Mouse (Mus musculus): ENCODE results near the gene Esrrg. TPM values are rescaled to one million over a fixed set of nuclear protein-coding genes. Genes with fewer than 3 reads are reported as not detected.

The Esrrg gene
- polyA plus RNA-seq, 1 experiment from 2014 or later, result 9.3 TPM

DNA sequence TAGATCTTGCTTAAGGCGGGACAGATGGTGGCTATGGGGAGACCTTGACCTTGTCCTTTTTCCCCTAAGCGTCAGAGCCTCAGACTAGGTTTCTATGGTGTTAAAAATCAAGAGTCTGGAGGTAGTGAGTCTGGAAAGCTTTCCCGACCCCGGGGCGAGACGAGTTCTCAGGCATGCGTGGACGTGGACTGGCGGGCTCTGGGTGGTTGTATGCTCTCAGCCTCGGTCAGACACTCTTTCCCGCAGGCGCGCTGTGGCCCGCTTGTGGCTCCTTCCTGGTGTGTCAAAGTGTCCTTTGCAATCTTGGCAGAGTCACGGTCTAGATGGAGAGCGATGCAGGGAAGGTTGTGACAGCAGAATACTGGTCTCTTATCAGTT is 1.3 kb downstream of the Esrrg start:
- Histone ChIP-seq H3K4me3 (peak overlapping the region; percentile 44), H3K27me3 (peaks cover 78% of the 10 kb centered on the region), H3K9ac (peak overlapping the region; percentile 49; the same call in 1 of the 2 replicates), H3K4me2 (peak overlapping the region; percentile 82), H3K36me3 (ENCODE audit: poor library complexity, severe bottlenecking) (no peaks in the 10 kb centered on the region), H3K27ac (no peak overlapping the region), H3K9me3 (replicated peaks) (no peaks in the 10 kb centered on the region), H3K4me1 (peaks cover 52% of the 10 kb centered on the region)
- ATAC-seq, result no peak
- WGBS, result 1% methylated on average over 16 of the region's 16 CpGs

GRCm38 (mm10) chr1:187610336-187610948 is 1.9 kb downstream of the Esrrg start:
- Histone ChIP-seq H3K4me1 (peaks cover 46% of the 10 kb centered on the region), H3K4me3 (no peak overlapping the region), H3K27ac (no peak overlapping the region), H3K27me3 (peaks cover 73% of the 10 kb centered on the region), H3K9me3 (replicated peaks) (no peaks in the 10 kb centered on the region), H3K9ac (no peak overlapping the region), H3K4me2 (no peak overlapping the region), H3K36me3 (ENCODE audit: poor library complexity, severe bottlenecking) (no peaks in the 10 kb centered on the region)
- WGBS, result 23% methylated on average over 9 of the region's 9 CpGs
- ATAC-seq, result no peak

DNA sequence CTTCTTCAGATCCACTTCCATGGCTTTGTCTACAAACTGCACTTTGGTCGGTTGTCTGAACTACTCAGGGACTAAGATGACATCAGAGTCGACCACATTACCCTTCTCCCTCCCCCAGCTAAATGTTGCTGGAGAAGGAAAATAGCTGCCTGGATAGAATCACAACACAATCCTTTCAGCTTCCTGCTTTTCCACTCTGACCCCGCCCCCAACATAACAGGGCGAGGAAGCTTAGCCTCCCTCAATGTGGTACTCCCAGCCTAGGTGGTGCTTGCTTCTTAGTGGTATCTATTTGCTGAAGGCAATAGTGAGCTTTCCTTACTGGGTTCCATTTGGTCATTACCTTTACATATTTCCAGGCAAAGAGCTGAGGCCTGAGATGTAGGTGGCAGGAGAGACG is 3.3 kb downstream of the Esrrg start:
- H3K4me2 ChIP-seq, result no peak overlapping the region
- H3K9me3 ChIP-seq (replicated peaks), result no peaks in the 10 kb centered on the region
- peaks cover 32% of the 10 kb centered on the region for H3K4me1 ChIP-seq
- H3K36me3 ChIP-seq (ENCODE audit: poor library complexity, severe bottlenecking), result no peaks in the 10 kb centered on the region
- H3K27ac ChIP-seq, result no peak overlapping the region
- no peak overlapping the region for H3K4me3 ChIP-seq
- 34% methylated on average over 5 of the region's 5 CpGs for WGBS
- no peak for ATAC-seq
- H3K9ac ChIP-seq, result no peak overlapping the region
- H3K27me3 ChIP-seq, result peaks cover 58% of the 10 kb centered on the region

DNA sequence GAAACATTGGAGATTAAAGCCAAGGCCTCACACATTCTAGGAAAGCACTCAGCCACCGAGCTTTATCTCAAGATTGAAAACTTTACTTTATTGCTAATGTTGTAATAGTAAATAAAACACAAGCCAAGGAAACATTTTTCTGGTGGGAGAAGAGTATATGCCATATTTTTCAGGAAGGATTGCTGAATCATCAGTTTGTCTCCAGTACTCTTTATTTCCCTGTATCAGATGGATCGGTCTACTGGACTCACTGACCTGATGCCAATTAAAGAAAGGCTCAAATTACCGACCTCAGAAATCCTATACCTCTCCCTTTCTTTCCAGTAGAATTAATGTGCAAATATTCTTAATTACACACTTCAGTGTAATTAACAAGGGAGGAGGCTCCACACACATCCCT is 4.7 kb downstream of the Esrrg start:
- Histone ChIP-seq H3K36me3 (ENCODE audit: poor library complexity, severe bottlenecking) (no peaks in the 10 kb centered on the region), H3K4me3 (no peak overlapping the region), H3K4me2 (no peak overlapping the region), H3K27me3 (peaks cover 49% of the 10 kb centered on the region), H3K4me1 (peaks cover 18% of the 10 kb centered on the region), H3K9ac (no peak overlapping the region), H3K9me3 (replicated peaks) (no peaks in the 10 kb centered on the region), H3K27ac (no peak overlapping the region)
- WGBS, result 55% methylated on average over 3 of the region's 3 CpGs
- ATAC-seq, result no peak

- H3K4me3 ChIP-seq, result no peak overlapping the region
- no peaks in the 10 kb centered on the region for H3K4me1 ChIP-seq
- H3K9ac ChIP-seq, result no peak overlapping the region
- ATAC-seq, result no peak
- H3K4me2 ChIP-seq, result no peak overlapping the region
- 91% methylated on average over 3 of the region's 3 CpGs for WGBS
- no peaks in the 10 kb centered on the region for H3K27me3 ChIP-seq
- H3K36me3 ChIP-seq (ENCODE audit: poor library complexity, severe bottlenecking), result no peaks in the 10 kb centered on the region
- H3K9me3 ChIP-seq (replicated peaks), result no peaks in the 10 kb centered on the region
- H3K27ac ChIP-seq, result no peak overlapping the region
Measured at GRCm38 (mm10) chr1:187623981-187624380, 15.4 kb downstream of the Esrrg start.

- H3K36me3 ChIP-seq (ENCODE audit: poor library complexity, severe bottlenecking), result no peaks in the 10 kb centered on the region
- no peaks in the 10 kb centered on the region for H3K4me1 ChIP-seq
- ATAC-seq, result no peak
- H3K27me3 ChIP-seq, result no peaks in the 10 kb centered on the region
- H3K27ac ChIP-seq, result no peak overlapping the region
- H3K4me2 ChIP-seq, result no peak overlapping the region
- no peaks in the 10 kb centered on the region for H3K9me3 ChIP-seq (replicated peaks)
- no peak overlapping the region for H3K9ac ChIP-seq
- H3K4me3 ChIP-seq, result no peak overlapping the region
- WGBS, result 87% methylated on average over 8 of the region's 8 CpGs
Measured at GRCm38 (mm10) chr1:187630361-187630760, 21.8 kb downstream of the Esrrg start.

DNA sequence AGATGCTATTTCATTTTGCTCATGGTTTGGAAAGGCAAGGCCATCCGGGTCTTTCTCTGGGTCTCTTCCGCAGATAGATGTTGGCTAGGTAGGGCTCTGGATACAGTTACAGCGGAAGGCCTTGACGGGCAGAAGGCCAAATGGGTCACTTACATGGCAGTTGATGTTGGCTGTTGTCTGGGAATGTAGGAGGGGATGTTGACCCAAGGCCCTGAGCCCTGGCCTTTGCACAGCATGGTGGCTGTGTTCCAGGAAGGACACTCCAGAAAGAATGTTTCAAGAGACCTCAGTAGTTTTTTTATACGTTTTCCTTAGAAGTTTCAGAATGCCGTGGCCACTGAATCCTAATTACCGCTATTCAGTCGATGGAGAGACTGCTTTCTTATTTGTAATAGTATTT is 22.9 kb downstream of the Esrrg start:
- Histone ChIP-seq H3K27ac (no peak overlapping the region), H3K4me3 (no peak overlapping the region), H3K9me3 (replicated peaks) (no peaks in the 10 kb centered on the region), H3K27me3 (no peaks in the 10 kb centered on the region), H3K9ac (no peak overlapping the region), H3K4me2 (no peak overlapping the region), H3K4me1 (no peaks in the 10 kb centered on the region), H3K36me3 (ENCODE audit: poor library complexity, severe bottlenecking) (no peaks in the 10 kb centered on the region)
- ATAC-seq, result no peak
- 92% methylated on average over 8 of the region's 8 CpGs for WGBS

DNA sequence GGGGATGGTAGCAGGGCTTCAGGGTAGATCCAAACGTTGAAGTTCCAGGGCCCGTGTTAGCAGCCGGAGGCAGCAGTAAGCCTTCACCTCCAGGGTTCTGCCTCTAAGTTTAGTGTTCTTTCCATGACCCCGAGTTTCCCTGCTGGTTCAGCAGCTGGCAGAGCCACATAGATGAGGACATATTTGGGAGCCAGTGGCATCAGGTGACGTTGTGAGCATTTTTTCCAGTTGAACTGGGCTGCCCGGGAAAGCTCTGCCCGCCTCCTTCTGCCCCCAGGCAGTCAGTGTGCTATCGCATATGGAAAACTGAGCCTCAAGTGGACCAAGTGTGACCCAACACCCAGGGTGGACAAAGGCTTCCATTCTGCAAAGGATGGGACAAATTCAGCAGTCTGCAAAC is 36.7 kb downstream of the Esrrg start:
- Histone ChIP-seq H3K27me3 (no peaks in the 10 kb centered on the region), H3K9ac (no peak overlapping the region), H3K36me3 (ENCODE audit: poor library complexity, severe bottlenecking) (no peaks in the 10 kb centered on the region), H3K4me3 (no peak overlapping the region), H3K4me1 (0 out of 2 replicates have a peak, but pooled peaks cover 1% of the 10 kb centered on the region), H3K9me3 (replicated peaks) (no peaks in the 10 kb centered on the region), H3K27ac (no peak overlapping the region), H3K4me2 (no peak overlapping the region)
- ATAC-seq, result no peak
- WGBS, result 84% methylated on average over 8 of the region's 8 CpGs

GRCm38 (mm10) chr1:187648551-187648950 is 40.0 kb downstream of the Esrrg start:
- 91% methylated on average over 8 of the region's 8 CpGs for WGBS
- Histone ChIP-seq H3K36me3 (ENCODE audit: poor library complexity, severe bottlenecking) (no peaks in the 10 kb centered on the region), H3K9ac (no peak overlapping the region), H3K4me2 (no peak overlapping the region), H3K27me3 (no peaks in the 10 kb centered on the region), H3K4me3 (no peak overlapping the region), H3K4me1 (peaks cover 13% of the 10 kb centered on the region; the same call in 1 of the 2 replicates), H3K27ac (no peak overlapping the region), H3K9me3 (replicated peaks) (no peaks in the 10 kb centered on the region)
- ATAC-seq, result no peak

GRCm38 (mm10) chr1:187649871-187650270 is 41.3 kb downstream of the Esrrg start:
- no peak overlapping the region for H3K27ac ChIP-seq
- H3K4me3 ChIP-seq, result no peak overlapping the region
- H3K4me1 ChIP-seq, result peaks cover 13% of the 10 kb centered on the region; the same call in 1 of the 2 replicates
- no peaks in the 10 kb centered on the region for H3K36me3 ChIP-seq (ENCODE audit: poor library complexity, severe bottlenecking)
- H3K4me2 ChIP-seq, result no peak overlapping the region
- 55% methylated on average over 5 of the region's 5 CpGs for WGBS
- H3K9ac ChIP-seq, result no peak overlapping the region
- no peaks in the 10 kb centered on the region for H3K27me3 ChIP-seq
- no peak for ATAC-seq
- H3K9me3 ChIP-seq (replicated peaks), result no peaks in the 10 kb centered on the region

GRCm38 (mm10) chr1:187650786-187651687 is 42.4 kb downstream of the Esrrg start:
- Histone ChIP-seq H3K9me3 (replicated peaks) (no peaks in the 10 kb centered on the region), H3K9ac (peak overlapping the region; percentile 84), H3K4me3 (peak overlapping the region; percentile 65), H3K4me1 (peaks cover 13% of the 10 kb centered on the region; the same call in 1 of the 2 replicates), H3K4me2 (peak overlapping the region; percentile 98), H3K27me3 (no peaks in the 10 kb centered on the region), H3K27ac (no peak overlapping the region), H3K36me3 (ENCODE audit: poor library complexity, severe bottlenecking) (no peaks in the 10 kb centered on the region)
- peak; percentile 52 for ATAC-seq
- WGBS, result 9% methylated on average over 24 of the region's 24 CpGs

- H3K27me3 ChIP-seq, result no peaks in the 10 kb centered on the region
- no peaks in the 10 kb centered on the region for H3K36me3 ChIP-seq (ENCODE audit: poor library complexity, severe bottlenecking)
- no peaks in the 10 kb centered on the region for H3K9me3 ChIP-seq (replicated peaks)
- peak overlapping the region; percentile 84 for H3K9ac ChIP-seq
- peak overlapping the region; percentile 65 for H3K4me3 ChIP-seq
- H3K4me2 ChIP-seq, result peak overlapping the region; percentile 98
- ATAC-seq, result peak; percentile 85
- no peak overlapping the region for H3K27ac ChIP-seq
- peaks cover 13% of the 10 kb centered on the region; the same call in 1 of the 2 replicates for H3K4me1 ChIP-seq
- under 1% methylated on average over 43 of the region's 47 CpGs for WGBS
Measured at GRCm38 (mm10) chr1:187651688-187652241, 43.2 kb downstream of the Esrrg start.

All from forebrain, embryonic 13.5 days (tissue).